Comparison of ENCODE assay signal across 15 mouse cellular contexts in genomic region chr16:92951516-92951915, GRCm38 (mm10).
DNase-seq lines count a peak whose midpoint lies in the region; ATAC-seq and TF ChIP-seq lines count a peak whose summit lies in the region.
"Had no signal": no experiment of that assay in that cellular context is flagged by ENCODE, and none has a peak within 500 bp of the region (broad histone marks: within the 10 kb centered on the region; RNA-seq: fewer than 3 reads in every experiment).

No protein-coding gene starts in this region.

- H3K4me2 ChIP-seq in heart, postnatal 0 days (ENCODE audit: low read depth, low read length), result no peak overlapping the region
- no peak overlapping the region for H3K4me2 ChIP-seq in liver, embryonic 11.5 days
- H3K4me2 ChIP-seq: forebrain, embryonic 13.5 days; hindbrain, embryonic 14.5 days; liver, embryonic 13.5 days had no signal

- no peak overlapping the region for H3K4me3 ChIP-seq in heart, adult 2 months
- no peak overlapping the region for H3K4me3 ChIP-seq in heart, postnatal 0 days (ENCODE audit: low read depth, low read length)
- no peak overlapping the region for H3K4me3 ChIP-seq in small intestine, adult 2 months (ENCODE audit: low read depth, low read length)
- no peak overlapping the region for H3K4me3 ChIP-seq in liver, embryonic 11.5 days (ENCODE audit: low read depth, low read length)
- H3K4me3 ChIP-seq: forebrain, embryonic 13.5 days; liver, embryonic 13.5 days; midbrain, embryonic 10.5 days had no signal

- WGBS in heart, adult 2 months, result 45% methylated on average over 6 of the region's 6 CpGs
- 68% methylated on average over 6 of the region's 6 CpGs for WGBS in heart, postnatal 0 days
- 90% methylated on average over 6 of the region's 6 CpGs for WGBS in small intestine, adult 2 months
- 89% methylated on average over 6 of the region's 6 CpGs for WGBS in liver, embryonic 11.5 days

- peak in 1 of 2 experiments; percentile 31 for DNase-seq in heart, adult 2 months
- DNase-seq in heart, postnatal 25 days (ENCODE audit: low spot score), result no peak
- DNase-seq in adipocyte (ENCODE audit: low spot score), result peak; percentile 39
- DNase-seq in heart, postnatal 0 days (ENCODE audit: low spot score), result no peak
- no peak for DNase-seq in liver, embryonic 11.5 days (ENCODE audit: low spot score)
- DNase-seq: cerebellum, postnatal 10 days; liver, embryonic 13.5 days; lung, postnatal 14 days; thymus, adult 18-20 months had no signal

- TF ChIP-seq CTCF in heart, adult 2 months (IDR thresholded peaks at IDR 0.05), result no peak
- no peak for TF ChIP-seq CTCF in heart, postnatal 0 days (IDR thresholded peaks at IDR 0.05; ENCODE audit: low read depth)
- TF ChIP-seq CTCF in small intestine, adult 2 months (IDR thresholded peaks at IDR 0.05; ENCODE audit: extremely low read depth, insufficient read length, insufficient replicate concordance, low read depth, low read length), result no peak

- TF ChIP-seq POLR2A in heart, adult 2 months (IDR thresholded peaks at IDR 0.05; ENCODE audit: insufficient read depth, low read depth, low read length), result no peak
- no peak for TF ChIP-seq POLR2A in small intestine, adult 2 months (IDR thresholded peaks at IDR 0.05; ENCODE audit: low read depth, low read length)

- peak overlapping the region; percentile 52; the same call in 1 of the 2 replicates for H3K27ac ChIP-seq in heart, adult 2 months
- H3K27ac ChIP-seq in heart, postnatal 0 days (ENCODE audit: low read depth), result 0 out of 2 replicates have a peak overlapping the region, but pooled peaks have one; percentile 22
- H3K27ac ChIP-seq in small intestine, adult 2 months (ENCODE audit: insufficient read depth, low read depth, low read length), result peak overlapping the region; percentile 58
- H3K27ac ChIP-seq in liver, embryonic 11.5 days (ENCODE audit: low read depth, low read length), result no peak overlapping the region
- H3K27ac ChIP-seq: forebrain, embryonic 13.5 days; hindbrain, embryonic 14.5 days; liver, embryonic 13.5 days; midbrain, embryonic 10.5 days had no signal

- TF ChIP-seq EP300 in heart, adult 2 months (IDR thresholded peaks at IDR 0.05; ENCODE audit: insufficient read depth, low read depth, low read length), result no peak
- no peak for TF ChIP-seq EP300 in heart, postnatal 0 days (IDR thresholded peaks at IDR 0.05; ENCODE audit: low read depth)

- ATAC-seq in heart, postnatal 0 days (ENCODE audit: insufficient read depth, low read depth), result no peak
- ATAC-seq in activated CD4-positive, CD25-positive, alpha-beta regulatory T cell, adult 4 months, result no peak
- ATAC-seq in liver, embryonic 11.5 days (replicated peaks; ENCODE audit: low FRiP score), result no peak
- ATAC-seq: CD4-positive, CD25-positive, alpha-beta regulatory T cell, adult 4 months; forebrain, embryonic 13.5 days had no signal

- H3K27me3 ChIP-seq in heart, adult 2 months (ENCODE audit: control insufficient read depth, insufficient read depth, low read length), result no peaks in the 10 kb centered on the region
- no peaks in the 10 kb centered on the region for H3K27me3 ChIP-seq in heart, postnatal 0 days (ENCODE audit: control insufficient read depth, insufficient read depth, low read length)
- H3K27me3 ChIP-seq in small intestine, adult 2 months (ENCODE audit: control insufficient read depth, insufficient read depth, low read length), result no peaks in the 10 kb centered on the region
- no peaks in the 10 kb centered on the region for H3K27me3 ChIP-seq in liver, embryonic 11.5 days (replicated peaks; ENCODE audit: control insufficient read depth, insufficient read depth, low read length)
- H3K27me3 ChIP-seq: forebrain, embryonic 13.5 days; liver, embryonic 13.5 days had no signal

- no peaks in the 10 kb centered on the region for H3K9me3 ChIP-seq in heart, postnatal 0 days (replicated peaks; ENCODE audit: control insufficient read depth, low read length)
- H3K9me3 ChIP-seq in liver, embryonic 11.5 days (ENCODE audit: control insufficient read depth, low read length), result no peaks in the 10 kb centered on the region
- H3K9me3 ChIP-seq: forebrain, embryonic 13.5 days; liver, embryonic 13.5 days; midbrain, embryonic 10.5 days had no signal

- H3K36me3 ChIP-seq in heart, adult 2 months (ENCODE audit: control insufficient read depth, insufficient read depth, low read length), result peaks cover 3% of the 10 kb centered on the region
- no peaks in the 10 kb centered on the region for H3K36me3 ChIP-seq in heart, postnatal 0 days (replicated peaks; ENCODE audit: control insufficient read depth, insufficient read depth, low read length)
- H3K36me3 ChIP-seq in small intestine, adult 2 months (ENCODE audit: control insufficient read depth, insufficient read depth, low read length), result no peaks in the 10 kb centered on the region
- H3K36me3 ChIP-seq in liver, embryonic 11.5 days (ENCODE audit: control insufficient read depth, insufficient read depth, low read length), result no peaks in the 10 kb centered on the region
- H3K36me3 ChIP-seq: liver, embryonic 13.5 days; midbrain, embryonic 10.5 days had no signal

- H3K4me1 ChIP-seq in heart, adult 2 months (ENCODE audit: control insufficient read depth, insufficient read depth, low read length), result peaks cover 22% of the 10 kb centered on the region
- H3K4me1 ChIP-seq in heart, postnatal 0 days (ENCODE audit: control insufficient read depth, insufficient read depth), result peaks cover 31% of the 10 kb centered on the region
- peaks cover 18% of the 10 kb centered on the region; the same call in 1 of the 2 replicates for H3K4me1 ChIP-seq in small intestine, adult 2 months (ENCODE audit: control insufficient read depth, insufficient read depth, insufficient read length, low read length)
- H3K4me1 ChIP-seq in liver, embryonic 11.5 days (replicated peaks; ENCODE audit: control insufficient read depth, insufficient read depth, low read length), result no peaks in the 10 kb centered on the region
- H3K4me1 ChIP-seq: forebrain, embryonic 13.5 days; liver, embryonic 13.5 days; midbrain, embryonic 10.5 days had no signal

- no peak overlapping the region for H3K9ac ChIP-seq in heart, adult 2 months (ENCODE audit: low read depth, low read length)
- H3K9ac ChIP-seq in heart, postnatal 0 days (replicated peaks; ENCODE audit: low read depth, low read length), result no peak overlapping the region
- H3K9ac ChIP-seq in liver, embryonic 11.5 days (ENCODE audit: low read depth, low read length), result no peak overlapping the region
- H3K9ac ChIP-seq: forebrain, embryonic 13.5 days; hindbrain, embryonic 14.5 days; liver, embryonic 13.5 days had no signal

- intact Hi-C loops in heart, adult 2 months (cut with DNase I), result no loop called here
- intact Hi-C loops in heart, postnatal 25 days (cut with DNase I), result no loop called here

- no peaks in the 10 kb centered on the region for H3K79me2 ChIP-seq in heart, adult 2 months (replicated peaks; ENCODE audit: control insufficient read depth, insufficient read depth, low read length)
